Mouse (Mus musculus): ENCODE data around the gene Cfap299.
"Not testable (repeated sequence)": the region's sequence is repeated elsewhere in the genome, so short reads cannot be mapped to it uniquely, and the experiment has no call there.

The Cfap299 gene

GRCm38 (mm10) chr5:98523783-98524182 lies 194.7 kb downstream of the Cfap299 start:
- no peak for DNase-seq (ENCODE audit: low spot score in 2 of 2)

DNA sequence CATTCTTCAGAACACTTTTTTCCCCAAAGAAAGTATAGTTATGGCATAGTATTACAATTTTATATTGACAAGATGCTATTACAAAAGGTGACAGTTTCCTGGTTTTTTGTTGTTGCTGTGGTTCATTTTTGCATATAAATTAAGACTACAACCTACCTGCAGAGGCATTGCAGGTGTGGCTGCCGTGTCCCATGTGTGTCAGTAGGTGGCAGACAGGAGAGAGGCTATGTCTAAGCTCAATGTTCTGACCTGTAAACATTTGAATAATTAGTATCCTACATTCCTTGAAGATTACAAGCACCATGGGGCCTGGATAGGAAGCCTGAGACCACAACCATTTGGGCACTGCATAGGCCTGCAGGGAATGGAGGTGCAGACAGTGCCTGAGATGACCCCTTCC lies 212.2 kb downstream of the Cfap299 start:
- DNase-seq (ENCODE audit: low spot score in 2 of 2), result no peak

DNA sequence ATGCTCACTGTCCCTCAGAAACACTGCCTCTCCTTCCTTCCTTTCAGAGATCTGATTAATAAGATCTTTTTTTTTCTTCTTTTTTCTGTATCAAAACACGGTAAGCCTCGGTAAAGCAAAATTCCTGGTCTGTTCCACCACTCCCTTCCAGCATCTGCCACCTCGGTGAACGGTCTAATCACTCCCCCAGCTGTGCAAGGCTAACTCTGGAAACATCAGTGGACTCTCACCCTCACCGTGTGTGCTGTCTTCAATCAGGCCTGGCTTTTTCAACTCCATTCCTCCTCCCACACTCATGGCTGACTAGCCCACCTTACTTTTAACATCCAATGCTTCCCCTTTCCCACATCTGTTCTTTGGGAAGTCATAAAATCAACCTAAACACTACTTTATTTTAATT lies 221.2 kb downstream of the Cfap299 start:
- no peak for DNase-seq (ENCODE audit: low spot score in 2 of 2)

DNA sequence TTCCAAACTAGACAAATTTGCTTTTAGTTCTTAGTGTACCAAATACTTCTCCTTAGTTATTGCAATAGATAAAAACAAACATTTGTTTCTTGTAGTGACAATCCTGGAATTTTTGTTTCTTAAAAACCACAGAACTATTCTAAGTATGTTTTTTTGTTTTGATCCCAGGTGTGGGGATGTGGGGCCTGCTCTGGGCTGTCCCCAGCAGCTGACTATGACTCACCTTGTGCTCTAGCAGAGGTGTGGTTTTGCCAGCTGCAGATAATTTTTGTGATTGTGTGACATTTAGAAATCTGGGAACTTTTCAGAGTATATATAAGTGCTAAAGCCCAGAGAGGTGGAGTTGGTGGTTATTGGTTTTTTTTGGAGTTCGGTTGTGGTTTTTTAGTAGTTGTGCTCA lies 221.8 kb downstream of the Cfap299 start:
- no peak for DNase-seq (ENCODE audit: low spot score in 2 of 2)

- no peak for DNase-seq (ENCODE audit: low spot score in 2 of 2)
These were observed 223.3 kb downstream of the Cfap299 start, which contains the start of gene Gm11111 for GRCm38 (mm10) chr5:98552395-98552794. Gene Gm11111, plus strand, starts transcription at chr5:98552695.

DNA sequence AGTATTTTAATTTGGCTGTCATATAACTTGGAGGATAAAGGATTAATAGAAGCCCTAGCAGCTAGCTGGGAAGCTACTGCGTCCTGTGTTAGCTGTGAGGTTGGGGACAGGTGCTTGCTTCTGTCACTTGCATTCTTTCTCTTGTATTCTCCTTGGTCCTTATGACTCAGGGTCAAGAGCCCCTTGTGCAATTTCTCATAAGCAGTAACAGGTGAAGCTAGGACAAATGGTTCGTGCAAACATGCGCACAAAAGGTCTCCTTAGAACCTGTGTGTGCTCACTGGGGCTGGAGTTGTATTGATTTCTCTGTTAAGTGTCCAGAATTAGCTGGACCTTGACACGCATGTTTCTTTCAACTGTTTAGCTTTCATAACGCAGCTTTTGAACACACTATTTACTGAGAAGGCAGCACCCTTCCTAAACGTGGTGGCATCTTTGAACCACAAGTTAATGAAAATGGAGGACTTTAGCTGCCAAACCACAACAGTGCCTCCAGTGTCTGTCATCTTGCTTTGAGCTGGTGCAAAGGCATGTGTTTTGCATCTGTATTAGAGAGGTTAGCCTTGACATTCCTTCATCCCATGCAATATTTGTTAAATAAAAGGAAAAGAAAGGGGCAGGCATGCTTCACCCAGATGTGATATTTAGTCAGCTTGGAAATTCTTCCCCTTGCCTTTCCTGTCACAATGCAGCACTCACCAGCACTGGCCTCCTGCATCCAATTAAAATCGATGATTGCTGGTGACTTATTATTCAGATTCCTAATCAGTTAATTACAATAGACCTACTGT lies 223.9 kb downstream of the Cfap299 start:
- DNase-seq (ENCODE audit: low spot score in 2 of 2), result no peak

- no peak for DNase-seq (ENCODE audit: low spot score in 2 of 2)
These were observed 232.2 kb downstream of the Cfap299 start for GRCm38 (mm10) chr5:98561301-98561700.

GRCm38 (mm10) chr5:98562806-98563205 lies 233.7 kb downstream of the Cfap299 start:
- no peak for DNase-seq (ENCODE audit: low spot score in 2 of 2)

GRCm38 (mm10) chr5:98563801-98564200 lies 234.7 kb downstream of the Cfap299 start:
- DNase-seq (ENCODE audit: low spot score in 2 of 2), result no peak

GRCm38 (mm10) chr5:98566461-98567193 lies 237.5 kb downstream of the Cfap299 start:
- DNase-seq (ENCODE audit: low spot score in 2 of 2), result no peak

- DNase-seq (ENCODE audit: low spot score in 2 of 2), result no peak
These were observed 239.4 kb downstream of the Cfap299 start for GRCm38 (mm10) chr5:98568481-98568880.

- DNase-seq (ENCODE audit: low spot score in 2 of 2), result no peak
These were observed 240.0 kb downstream of the Cfap299 start for GRCm38 (mm10) chr5:98569029-98569513.

DNA sequence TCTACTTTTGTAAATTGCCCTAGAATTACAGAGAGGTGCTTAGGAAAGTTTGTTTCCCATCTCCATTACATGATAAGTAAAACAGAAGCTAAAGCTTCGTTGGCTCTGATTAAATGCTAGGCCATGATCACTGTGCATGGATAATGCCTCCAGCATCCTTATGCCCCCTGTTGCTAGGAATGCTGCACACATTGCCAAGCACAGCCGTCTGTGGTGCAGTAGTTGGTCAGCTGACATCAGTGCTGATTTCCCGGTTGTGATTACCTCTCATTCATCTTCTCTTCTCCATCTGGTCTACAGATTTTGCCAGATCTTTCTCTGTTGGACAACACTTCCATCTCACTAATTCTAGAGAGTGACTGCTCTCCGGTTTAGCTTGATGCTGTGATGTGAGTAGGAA lies 243.3 kb downstream of the Cfap299 start:
- no peak for DNase-seq (ENCODE audit: low spot score in 2 of 2)

DNA sequence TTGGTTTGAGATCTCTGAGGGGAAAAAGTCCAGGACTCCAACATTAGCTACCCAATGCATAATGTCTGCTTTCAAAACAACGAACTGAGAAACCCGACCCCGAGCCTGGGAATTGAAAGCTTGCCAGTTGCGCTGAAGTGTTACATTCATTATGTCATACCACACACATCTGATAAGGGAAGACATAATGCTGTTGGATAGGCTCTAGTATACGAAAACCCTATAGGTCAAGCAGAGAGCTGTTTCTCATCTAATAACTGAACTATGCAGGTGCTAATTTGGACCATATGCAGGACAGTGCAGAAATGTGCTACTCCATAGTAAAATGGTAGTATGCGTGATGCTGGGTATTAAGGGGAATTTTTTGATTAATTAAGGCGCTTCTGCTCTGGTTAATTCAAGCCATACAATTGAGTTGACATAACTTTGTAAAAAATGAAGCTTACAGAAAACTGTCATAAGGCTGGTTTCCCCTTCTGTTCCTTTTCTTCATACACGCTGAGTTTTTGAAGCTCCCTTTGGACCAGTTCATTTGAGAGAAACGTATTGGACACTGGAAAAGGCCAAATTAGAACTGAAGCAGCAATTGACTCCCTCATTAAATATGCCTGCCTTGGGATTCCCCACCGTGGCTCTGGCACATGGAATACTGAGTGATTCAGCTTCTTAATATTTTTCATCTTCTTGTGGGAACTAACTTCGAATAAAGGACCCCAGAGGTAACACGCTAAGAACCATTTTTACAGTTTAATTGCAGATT lies 245.8 kb downstream of the Cfap299 start:
- DNase-seq (ENCODE audit: low spot score in 2 of 2), result no peak

GRCm38 (mm10) chr5:98575471-98575834 lies 246.3 kb downstream of the Cfap299 start:
- DNase-seq (ENCODE audit: low spot score in 2 of 2), result no peak

DNA sequence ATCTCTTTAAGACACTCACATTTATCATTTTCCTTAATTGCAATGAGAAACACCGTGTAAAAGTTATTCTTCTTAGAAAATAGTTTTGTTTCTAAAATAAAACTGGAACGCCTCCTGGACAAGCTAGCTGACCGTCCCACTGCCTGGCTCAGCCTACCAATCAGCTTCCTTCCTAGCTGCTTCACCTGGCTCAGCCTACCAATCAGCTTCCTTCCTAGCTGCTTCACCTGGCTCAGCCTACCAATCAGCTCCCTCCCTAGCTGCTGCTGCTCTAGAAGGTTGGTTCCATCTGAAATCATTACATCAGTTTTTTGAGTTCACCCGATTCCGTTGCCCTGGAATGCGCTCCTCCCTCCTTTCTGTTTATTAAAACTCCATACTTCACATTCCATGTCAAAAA lies 247.4 kb downstream of the Cfap299 start:
- not testable (repeated sequence) for DNase-seq (ENCODE audit: low spot score in 2 of 2)

GRCm38 (mm10) chr5:98578398-98578797 lies 249.3 kb downstream of the Cfap299 start:
- no peak for DNase-seq (ENCODE audit: low spot score in 2 of 2)

DNA sequence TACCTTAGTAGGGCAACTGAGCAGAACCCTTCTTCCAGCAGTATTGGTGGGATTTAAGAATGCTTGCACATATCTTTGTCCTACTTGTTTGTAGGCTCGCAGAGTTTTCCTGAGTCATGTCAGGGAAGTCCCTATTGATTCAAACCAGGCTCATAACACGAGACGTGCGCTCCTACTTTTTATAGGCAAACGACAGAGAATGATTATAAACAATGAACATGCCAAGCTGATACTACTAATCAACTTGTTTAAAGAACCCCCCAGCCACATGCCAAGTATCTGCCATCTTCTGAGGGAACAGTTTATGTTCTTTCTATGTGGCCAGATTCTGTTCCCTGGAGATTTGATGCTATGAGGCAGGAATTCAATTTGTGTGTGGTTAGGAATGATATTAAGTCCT lies 251.7 kb downstream of the Cfap299 start:
- DNase-seq (ENCODE audit: low spot score in 2 of 2), result no peak

GRCm38 (mm10) chr5:98582051-98582450 lies 252.9 kb downstream of the Cfap299 start:
- no peak for DNase-seq (ENCODE audit: low spot score in 2 of 2)

GRCm38 (mm10) chr5:98585915-98586314 lies 256.8 kb downstream of the Cfap299 start:
- DNase-seq (ENCODE audit: low spot score in 2 of 2), result no peak

GRCm38 (mm10) chr5:98613511-98613910 lies 284.4 kb downstream of the Cfap299 start:
- no peak for DNase-seq (ENCODE audit: low spot score in 2 of 2)

DNA sequence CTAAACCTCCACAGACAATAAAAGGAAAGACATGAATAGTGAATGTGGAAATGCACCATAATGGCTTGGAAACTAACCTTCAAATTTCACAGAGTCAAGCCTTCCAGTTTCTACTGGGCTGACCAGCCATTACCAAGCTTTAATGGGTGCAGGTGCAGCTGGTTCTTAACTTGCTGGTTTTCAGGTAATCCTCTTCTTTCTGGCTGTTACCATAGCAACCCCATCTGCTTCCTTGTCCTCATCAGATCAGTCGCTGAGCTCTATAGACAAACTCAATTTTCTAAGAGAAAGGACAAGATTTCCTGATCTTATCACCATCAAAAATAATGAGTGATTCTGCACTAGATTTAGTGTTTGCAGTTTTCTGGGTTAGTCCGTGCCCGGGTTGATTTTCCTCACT lies 287.8 kb downstream of the Cfap299 start:
- no peak for DNase-seq (ENCODE audit: low spot score in 2 of 2)
